Mouse (Mus musculus): ENCODE measurements around the gene Zfp423.

DNA sequence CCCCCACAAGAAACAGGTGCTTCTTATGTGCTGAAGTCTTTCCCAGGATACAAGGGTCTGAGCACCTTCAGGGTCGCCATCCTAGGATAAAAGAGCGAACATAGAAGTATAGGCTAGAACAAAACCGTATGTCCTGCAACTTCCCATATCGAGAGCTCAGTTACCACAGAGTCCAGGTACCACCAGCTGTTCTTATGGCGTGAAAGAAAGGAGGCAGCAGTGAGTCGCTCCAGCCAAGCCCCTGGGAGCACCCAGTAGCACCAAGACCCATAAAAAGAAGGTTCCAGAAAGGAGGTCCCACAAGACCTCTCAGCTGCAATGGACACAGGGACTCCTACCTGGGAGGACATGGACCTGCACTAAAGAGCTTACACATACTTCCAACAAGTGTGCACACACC, 83.5 kb downstream of the Zfp423 start:
- TF ChIP-seq CTCF (IDR thresholded peaks at IDR 0.05; ENCODE audit: borderline replicate concordance, control insufficient read depth, extremely low read depth, insufficient read depth, low read length, poor library complexity) (no peak), POLR2A (IDR thresholded peaks at IDR 0.05; ENCODE audit: control insufficient read depth, extremely low read depth, insufficient read depth, low read length, poor library complexity) (no peak)
